Mouse (Mus musculus) kidney, postnatal 36 days (tissue): Measurements from ENCODE around the gene Cox19.

ENCODE experiments used
- DNase-seq, 2 experiments: peaks; one replicate each; pipeline ENCODE4 v3.0.0; 2021 to 2022; ENCODE audit warnings: mixed read lengths in 2 of 2

The Cox19 gene

GRCm38 (mm10) chr5:139291811-139292560, 59.2 kb downstream of the Cox19 start:
- peak; percentile 65 to 83 for DNase-seq

- DNase-seq = no peak
Measured at GRCm38 (mm10) chr5:139290467-139291259, 60.6 kb downstream of the Cox19 start.

- DNase-seq = no peak
Measured at GRCm38 (mm10) chr5:139288591-139288990, 62.6 kb downstream of the Cox19 start.

GRCm38 (mm10) chr5:139287787-139288186, 63.4 kb downstream of the Cox19 start:
- DNase-seq = no peak

- no peak for DNase-seq
Measured at GRCm38 (mm10) chr5:139287099-139287498, 64.1 kb downstream of the Cox19 start.
